Mouse (Mus musculus): ENCODE results near the gene Cpne8.
A peak's percentile ranks its signal among the peaks of the same experiment; 100 is the strongest.

Gene Cpne8

DNA sequence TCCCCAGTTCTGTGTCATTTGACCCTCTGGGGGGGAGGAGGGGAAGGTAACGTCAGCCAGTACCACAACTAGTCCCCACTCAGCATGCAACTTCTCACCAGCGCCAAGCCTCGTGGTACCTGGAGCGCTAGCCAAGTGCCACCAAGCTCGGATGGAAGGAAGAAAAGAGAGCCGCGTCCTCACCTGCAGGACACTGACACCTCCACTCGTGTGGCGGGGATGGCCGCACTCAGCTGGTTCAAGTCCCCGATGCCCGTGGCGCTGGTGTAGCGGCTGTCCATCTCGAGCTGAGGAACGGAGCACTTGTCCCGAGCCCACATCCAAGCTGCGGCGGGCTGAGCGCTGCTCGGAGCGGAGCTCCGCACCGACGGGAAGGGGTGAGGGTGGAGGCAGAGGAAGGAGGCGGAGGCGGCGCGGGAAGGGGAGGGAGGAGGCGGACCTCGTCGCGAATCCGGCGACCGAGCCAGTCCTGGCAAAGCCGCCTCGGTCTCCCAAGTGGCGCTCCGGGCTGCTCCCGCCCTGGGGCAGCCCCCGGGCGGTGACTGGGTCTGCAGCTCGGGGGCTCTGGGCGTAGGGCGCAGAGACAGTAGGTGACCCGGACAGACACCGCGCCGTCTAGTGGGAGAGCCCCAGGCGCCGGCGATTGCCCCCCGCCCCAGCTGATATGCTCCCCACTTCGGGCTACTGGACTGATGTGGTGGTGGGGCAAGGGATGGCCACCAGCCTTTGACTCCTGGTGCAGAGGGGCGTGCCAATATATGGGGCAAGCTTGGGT, at the start of gene Cpne8:
TSS of gene Cpne8 (minus strand) at position 448 of the 775 bp plus-strand sequence.
- DNase-seq (ENCODE audit: low spot score) = no peak

- DNase-seq (ENCODE audit: low spot score) = no peak
Observed at GRCm38 (mm10) chr15:90717717-90718116, 38.5 kb upstream of the Cpne8 start.

DNA sequence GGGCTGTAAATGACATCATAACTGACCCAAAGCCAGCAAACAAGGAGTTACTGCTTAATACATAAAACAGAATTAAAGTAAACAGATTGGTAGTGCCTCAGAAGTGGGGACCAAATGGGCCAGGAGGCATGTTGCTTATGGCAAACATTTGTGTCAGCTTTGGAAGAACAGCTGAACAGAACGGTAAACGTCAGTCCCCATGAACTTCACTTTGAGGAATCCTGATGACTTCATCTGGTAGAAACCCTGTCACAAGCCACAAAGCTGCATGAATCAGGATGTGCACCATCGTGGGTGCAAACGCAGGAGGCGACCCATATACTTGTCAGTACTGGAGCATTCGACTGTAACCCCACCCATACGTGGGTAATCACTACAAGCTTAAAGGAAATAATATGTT, 30.1 kb upstream of the Cpne8 start:
- DNase-seq (ENCODE audit: low spot score) = no peak

GRCm38 (mm10) chr15:90704314-90704713, 25.1 kb upstream of the Cpne8 start:
- no peak for DNase-seq (ENCODE audit: low spot score)

DNA sequence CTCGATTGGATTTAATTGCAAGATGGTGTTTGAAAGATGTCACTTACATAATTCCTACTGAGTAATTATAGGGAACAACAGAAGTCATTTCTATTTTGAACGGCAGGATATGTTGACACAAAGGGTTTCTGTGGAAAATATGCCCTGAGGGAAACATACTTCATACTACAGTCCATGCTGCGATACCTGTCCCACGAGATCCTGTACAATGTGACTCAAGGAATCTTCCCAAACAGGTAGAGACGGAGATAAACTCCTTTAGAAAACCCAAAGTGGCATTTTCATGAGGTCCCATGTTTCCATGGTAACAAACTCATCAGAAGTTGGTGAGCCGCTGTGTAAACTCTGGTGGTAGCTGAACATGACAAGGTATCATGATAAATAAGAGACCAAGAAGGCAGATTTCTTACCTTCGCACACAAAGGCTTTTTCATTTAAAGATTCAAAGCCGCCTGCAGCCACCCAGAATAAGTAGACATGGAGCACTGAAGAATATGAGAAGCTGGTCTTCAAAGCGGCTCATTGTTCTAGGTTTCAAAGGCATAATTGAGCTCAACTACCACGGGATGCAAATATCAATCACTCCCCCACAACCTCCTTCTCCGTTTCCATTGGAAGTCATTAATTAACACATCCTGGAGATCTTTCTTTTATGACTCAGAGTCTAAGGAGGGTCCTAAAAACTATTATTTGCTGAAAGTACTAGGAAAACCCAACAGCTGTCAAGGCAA, 24.4 kb upstream of the Cpne8 start:
- no peak for DNase-seq (ENCODE audit: low spot score)

GRCm38 (mm10) chr15:90686770-90687169, 7.5 kb upstream of the Cpne8 start:
- DNase-seq (ENCODE audit: low spot score) = no peak

DNA sequence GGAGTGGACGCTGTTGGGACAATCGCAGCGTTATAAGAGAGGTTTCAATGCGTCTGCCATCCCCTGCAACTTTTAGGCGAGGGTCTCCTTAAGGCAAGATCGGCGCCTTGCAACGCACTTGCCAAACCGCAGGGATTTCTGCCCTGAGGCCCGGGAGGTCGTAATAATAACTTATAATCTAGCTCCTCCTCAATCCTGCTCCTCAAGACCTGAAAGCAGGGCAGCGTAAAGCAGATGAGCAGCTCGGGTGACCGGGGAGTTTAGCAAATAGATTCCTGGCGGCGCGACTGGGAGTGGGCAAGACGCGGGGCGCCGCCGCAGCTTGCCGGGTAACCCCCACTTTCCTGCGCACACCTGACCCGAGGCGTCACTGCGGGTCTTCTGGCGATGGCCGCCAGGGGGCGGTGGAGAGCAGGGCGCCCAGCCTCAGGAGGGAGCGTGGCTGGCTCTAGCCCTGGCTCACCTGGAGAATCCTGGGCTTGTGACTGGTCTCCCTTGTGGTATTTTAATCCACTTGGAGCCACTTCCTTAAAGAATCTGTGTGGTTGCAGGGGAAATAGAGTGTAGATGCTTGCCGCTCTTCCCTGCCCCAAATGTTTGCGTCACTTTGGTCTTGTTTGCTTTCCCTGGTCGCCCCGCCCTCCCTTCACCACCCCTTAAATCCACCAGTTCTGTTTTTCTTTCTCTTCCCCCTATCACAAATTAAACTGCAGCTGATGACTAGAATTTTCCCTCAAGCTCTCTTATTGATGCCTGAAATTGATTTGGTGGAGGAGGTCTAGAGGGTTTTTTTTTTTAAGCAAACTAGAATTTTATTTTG, 738 bp upstream of the Cpne8 start:
- DNase-seq (ENCODE audit: low spot score) = peak; percentile 2

- no peak for DNase-seq (ENCODE audit: low spot score)
Observed at GRCm38 (mm10) chr15:90678488-90678887, 744 bp downstream of the Cpne8 start.

DNA sequence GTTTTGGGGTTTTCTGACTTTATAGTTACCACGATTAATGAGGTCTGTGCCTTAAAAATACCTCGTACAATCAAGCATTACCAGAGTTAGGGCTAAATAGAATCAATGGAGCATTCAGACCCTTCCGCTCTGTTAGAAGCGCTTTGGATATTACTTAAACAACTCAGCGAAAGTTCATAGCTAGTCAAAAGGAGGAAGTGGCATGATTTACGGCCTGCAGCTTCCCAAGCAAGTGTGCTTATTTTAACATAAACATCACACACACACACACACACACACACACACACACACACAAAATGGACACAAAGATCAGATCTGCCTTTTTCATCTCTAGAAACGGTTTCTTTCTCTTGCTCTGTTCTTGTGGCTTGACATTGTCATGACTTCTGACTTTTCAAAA, 9.7 kb downstream of the Cpne8 start:
- no peak for DNase-seq (ENCODE audit: low spot score)

- DNase-seq (ENCODE audit: low spot score) = no peak
Observed at GRCm38 (mm10) chr15:90666893-90667292, 12.3 kb downstream of the Cpne8 start.

GRCm38 (mm10) chr15:90664615-90665014, 14.6 kb downstream of the Cpne8 start:
- DNase-seq (ENCODE audit: low spot score) = no peak

DNA sequence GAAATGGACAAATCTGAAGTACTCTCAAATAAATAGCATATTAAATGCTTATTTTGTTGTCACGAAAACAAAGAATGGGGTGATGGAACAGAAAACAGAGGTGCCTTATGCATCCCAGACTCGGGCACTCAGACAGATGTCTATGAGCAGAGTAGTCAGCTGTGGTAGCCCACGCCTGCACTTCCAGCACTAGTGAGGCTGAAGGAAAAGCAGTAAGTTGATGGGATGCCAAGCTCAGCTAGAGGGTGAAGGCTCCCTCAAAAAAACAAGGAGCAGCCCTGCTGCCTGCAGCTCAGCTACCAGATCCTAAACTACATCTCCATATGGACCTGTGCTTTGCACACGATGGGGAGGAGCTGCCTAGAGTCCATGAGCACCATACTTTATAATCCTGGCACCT, 15.6 kb downstream of the Cpne8 start:
- DNase-seq (ENCODE audit: low spot score) = no peak

DNA sequence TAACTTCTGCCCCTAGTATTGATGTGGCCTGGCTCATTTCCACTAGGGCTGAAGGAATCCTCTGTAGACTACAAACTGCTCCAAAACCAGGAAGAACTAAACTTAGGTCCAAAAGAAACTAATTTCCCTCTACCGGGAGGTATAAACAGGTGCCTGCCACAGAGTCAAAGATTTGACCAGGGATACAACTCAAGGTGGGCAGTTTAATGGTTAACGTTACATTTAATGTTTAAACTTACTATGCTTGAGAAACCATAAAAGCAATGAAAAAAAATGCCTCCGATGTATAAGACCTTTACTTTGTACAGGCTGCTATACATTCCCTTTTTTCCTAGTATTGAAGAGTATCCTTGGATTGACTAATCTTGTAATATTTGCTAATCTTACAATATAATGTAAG, 18.5 kb downstream of the Cpne8 start:
- no peak for DNase-seq (ENCODE audit: low spot score)

DNA sequence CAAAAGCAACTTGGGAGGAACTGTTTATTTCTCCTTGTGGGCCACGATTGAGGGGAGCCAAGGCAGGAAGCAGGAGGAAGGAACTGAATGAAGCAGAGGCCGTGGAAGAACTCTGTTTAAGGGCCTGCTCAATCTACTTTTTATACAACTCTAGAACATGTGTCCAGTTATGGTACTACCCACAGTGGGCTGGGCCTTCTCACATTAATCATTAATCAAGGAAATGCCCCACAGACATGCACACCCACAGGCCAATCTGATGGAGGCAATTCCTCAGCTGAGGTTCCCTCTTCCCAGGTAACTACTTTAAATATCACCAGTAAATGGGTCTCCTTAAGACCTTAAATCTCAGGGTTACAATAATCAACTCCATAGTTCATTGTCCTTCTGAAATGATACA, 21.2 kb downstream of the Cpne8 start:
- no peak for DNase-seq (ENCODE audit: low spot score)

- DNase-seq (ENCODE audit: low spot score) = no peak
Observed at GRCm38 (mm10) chr15:90656521-90656920, 22.7 kb downstream of the Cpne8 start.

DNA sequence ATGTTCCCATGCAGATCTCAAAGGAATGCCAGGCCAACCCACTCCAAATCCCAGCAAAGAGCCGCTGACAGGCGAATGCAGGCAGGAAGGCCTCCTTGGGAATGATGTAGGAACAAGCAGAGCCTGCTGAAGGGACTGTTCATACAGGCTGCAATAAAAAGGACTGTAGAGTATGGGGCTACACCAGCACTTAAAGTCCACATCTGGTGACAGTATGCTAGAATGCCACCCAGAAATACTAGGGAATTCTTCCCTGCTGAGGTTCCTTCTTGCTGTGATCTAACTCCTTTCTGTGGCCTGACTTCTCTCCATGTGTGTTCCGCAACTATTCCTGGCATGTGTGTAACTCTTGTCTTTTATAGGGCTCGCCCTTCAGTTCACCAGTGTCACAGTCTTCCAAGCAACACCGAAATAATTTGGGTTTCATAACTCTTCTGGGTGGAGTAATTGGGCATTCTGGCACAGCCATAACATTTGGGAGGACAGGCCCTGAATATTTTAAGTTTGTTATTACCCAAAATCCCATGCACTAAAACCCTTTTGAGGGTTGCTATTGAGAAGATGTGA, 32.1 kb downstream of the Cpne8 start:
- DNase-seq (ENCODE audit: low spot score) = no peak

DNA sequence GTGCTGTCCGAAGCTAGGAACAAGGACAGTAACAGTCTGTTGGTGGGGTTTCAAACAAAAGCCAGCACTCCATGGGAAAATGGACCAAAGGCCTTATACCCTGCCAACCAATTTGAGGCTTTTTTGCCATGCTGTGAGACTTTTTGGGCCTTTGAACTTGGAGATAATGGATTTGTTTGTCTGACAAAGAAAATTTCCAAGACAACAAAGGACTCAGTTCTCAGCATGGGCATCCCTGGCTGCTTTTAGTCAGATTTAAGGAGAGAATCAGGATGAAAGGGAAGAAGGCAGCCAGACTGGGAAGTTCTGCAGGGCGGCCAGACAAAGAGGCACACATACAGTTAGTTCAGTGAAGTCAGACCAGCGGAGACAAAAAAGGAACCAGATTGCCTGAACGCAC, 32.9 kb downstream of the Cpne8 start:
- DNase-seq (ENCODE audit: low spot score) = no peak

GRCm38 (mm10) chr15:90645828-90646227, 33.4 kb downstream of the Cpne8 start:
- DNase-seq (ENCODE audit: low spot score) = no peak

DNA sequence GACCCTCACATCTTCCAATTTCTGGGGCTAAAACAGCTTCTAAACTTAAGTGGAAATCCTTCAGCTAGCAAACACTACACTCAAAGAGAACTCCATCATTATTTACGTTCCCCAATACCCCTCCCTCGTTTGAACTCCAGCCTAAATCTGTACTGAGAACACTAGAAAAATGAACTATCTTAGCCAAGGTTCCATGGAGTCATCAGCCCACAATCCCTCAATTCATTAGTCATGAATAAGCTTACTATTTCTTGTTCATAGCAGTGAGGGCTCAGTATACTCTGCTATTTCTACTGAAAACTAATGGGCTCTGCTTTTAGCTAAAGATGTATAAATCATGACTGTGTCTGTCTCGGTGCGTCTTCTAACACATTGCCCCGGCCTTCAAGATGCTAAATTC, 55.0 kb downstream of the Cpne8 start:
- DNase-seq (ENCODE audit: low spot score) = no peak

DNA sequence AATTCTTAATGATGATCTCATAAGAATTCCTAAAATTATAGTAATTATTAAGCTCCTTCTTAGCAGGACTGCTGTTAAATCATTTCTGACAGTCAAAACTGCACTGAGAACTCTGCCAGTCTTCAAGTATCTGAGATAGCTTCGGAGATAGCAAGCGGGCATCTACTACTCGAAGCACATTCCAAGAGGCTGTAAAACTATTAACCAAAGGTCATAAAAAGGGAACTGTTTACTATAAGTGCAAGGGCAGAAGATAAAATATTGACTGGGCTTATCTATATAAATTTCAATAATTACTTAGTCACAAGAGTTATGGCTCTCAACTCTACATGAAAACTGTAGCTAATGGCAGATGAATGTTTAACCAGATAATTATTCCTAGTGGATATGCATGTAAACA, 57.2 kb downstream of the Cpne8 start:
- DNase-seq (ENCODE audit: low spot score) = no peak

DNA sequence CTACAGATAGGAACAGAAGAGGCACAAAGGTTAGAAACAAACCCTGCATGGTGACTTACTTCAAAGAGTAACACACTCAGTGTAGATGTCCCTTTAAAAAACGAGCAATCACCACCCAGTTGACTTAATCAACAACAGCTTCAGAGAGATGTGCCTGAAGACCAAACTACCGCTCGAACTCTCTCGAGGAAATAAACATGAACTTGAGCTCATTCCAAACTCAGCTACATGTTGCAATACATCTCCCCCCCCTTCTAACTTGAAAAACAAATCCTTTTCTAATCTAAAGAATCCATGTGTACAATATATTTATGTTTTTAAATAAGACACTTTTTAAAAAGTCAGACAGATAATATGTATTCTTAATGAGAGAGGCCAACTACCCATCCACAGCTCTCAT, 59.5 kb downstream of the Cpne8 start:
- no peak for DNase-seq (ENCODE audit: low spot score)

- DNase-seq (ENCODE audit: low spot score) = no peak
Observed at GRCm38 (mm10) chr15:90616116-90616798, 63.0 kb downstream of the Cpne8 start.
